Mouse (Mus musculus) cerebellum, postnatal 4 days (tissue): ENCODE measurements at regions not wholly inside any gene's neighbourhood (a gene's known extent, or its start where the extent isn't known, plus 50 kb on each side); places are given as distances from the start of the nearest gene placed in this dataset.

ENCODE experiments used
- DNase-seq, 2 experiments: peaks; one replicate each; pipeline ENCODE4 v3.0.0; 2022; ENCODE audit warnings: low spot score in 2 of 2, mixed read lengths in 1 of 2

- peak; percentile 25 to 42 for DNase-seq
Observed at GRCm38 (mm10) chr13:73405720-73406629, 61.0 kb upstream of the Lpcat1 start.

DNA sequence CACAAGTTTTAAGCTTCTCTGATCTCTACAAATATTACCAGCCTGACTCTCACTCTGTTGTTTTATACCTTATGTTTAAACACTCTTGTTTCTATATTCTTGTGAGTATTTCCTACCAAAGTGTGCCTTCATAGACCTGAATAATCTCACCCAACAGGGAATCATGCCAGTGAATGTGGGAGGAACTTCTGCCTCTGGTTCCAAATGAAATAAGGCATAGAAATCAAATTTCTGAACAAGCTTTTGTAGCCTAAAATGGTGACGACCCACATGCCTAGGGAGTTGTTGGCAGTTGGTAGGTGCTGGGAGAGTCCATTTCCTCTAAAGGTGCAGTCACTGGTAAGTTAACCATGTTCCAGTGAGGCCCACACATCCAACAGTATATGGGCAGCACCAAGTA, 66.1 kb upstream of the Lpcat1 start:
- no peak for DNase-seq

DNA sequence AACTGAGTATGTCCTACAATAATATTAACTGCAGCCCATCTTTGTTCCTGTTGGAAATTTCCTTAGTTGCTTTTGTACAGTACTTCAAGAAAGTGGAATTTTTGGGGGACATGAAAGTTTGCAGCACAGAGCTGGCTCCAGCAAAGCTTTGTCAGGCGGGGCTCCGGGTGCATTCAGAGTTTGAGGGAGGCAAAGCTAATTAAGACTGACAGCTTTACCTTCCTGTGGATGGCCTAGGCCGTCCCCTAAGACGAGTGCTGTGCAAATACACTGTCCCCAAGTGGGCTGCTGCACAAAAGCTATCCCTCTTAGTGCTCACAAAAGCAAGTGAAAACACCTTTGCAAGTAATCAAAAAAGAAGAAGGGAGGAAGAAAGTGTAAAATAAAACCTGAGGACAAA, 68.7 kb upstream of the Ndufs6 start:
- DNase-seq, result no peak

DNA sequence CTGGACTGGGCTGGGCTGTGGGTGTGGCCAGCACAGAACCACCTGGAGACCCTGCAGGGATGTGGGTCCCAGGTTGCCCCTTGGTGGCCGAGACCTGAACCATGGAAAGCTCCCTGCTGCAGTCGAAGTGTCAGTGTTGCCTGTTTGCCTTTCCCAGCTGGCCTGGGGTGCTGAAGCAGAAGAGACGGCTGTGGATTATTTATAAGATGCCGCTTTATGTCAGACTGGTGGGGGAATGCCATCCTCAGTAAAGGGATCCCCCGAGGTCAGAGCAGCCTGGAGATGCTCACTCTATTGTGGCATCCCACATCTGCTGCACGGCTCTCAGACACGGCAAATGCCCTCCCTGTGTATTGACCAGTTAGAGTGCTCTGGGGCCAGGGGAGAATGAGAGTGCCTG, 67.5 kb upstream of the Ndufs6 start:
- DNase-seq, result no peak

- no peak for DNase-seq
Observed at GRCm38 (mm10) chr13:73389051-73389450, 60.7 kb upstream of the Ndufs6 start.

GRCm38 (mm10) chr13:73383585-73383984, 55.2 kb upstream of the Ndufs6 start:
- peak in 1 of 2 experiments; percentile 27 for DNase-seq
